15 mouse cellular contexts compared by ENCODE assay signal in the genomic region with DNA sequence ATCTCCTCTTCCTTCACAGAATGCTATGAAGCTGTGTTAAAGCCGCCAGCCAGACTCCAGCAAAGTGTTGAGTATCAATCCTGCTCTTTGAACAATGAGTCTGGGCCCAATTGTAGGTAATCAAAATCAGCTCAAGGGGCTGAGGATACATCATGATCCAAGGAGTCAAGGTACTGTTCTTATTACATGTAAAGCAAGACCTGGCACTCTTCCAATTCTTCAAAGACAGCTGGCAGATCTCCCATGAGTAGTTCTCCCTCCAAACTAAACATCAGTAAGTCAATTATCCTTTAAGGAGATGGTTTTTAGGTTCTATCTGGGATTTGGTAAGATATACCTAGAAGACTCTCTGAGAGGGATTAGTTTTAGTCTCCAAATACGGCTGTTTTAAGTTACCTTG.
"Had no signal": no experiment of that assay in that cellular context is flagged by ENCODE, and none has a peak within 500 bp of the region (broad histone marks: within the 10 kb centered on the region; RNA-seq: fewer than 3 reads in every experiment).

No protein-coding gene starts in this region.

- H3K27ac ChIP-seq: liver, embryonic 15.5 days; macrophage; midbrain, embryonic 13.5 days; midbrain, embryonic 15.5 days; neural tube, embryonic 12.5 days; stomach, embryonic 15.5 days; stomach, postnatal 0 days had no signal

- H3K36me3 ChIP-seq: liver, embryonic 15.5 days; midbrain, embryonic 13.5 days; midbrain, embryonic 15.5 days; neural tube, embryonic 12.5 days; stomach, embryonic 15.5 days had no signal

- H3K9me3 ChIP-seq: liver, embryonic 15.5 days; megakaryocyte, embryonic 14.5 days; midbrain, embryonic 13.5 days; midbrain, embryonic 15.5 days; neural tube, embryonic 12.5 days; stomach, embryonic 15.5 days had no signal

- H3K4me3 ChIP-seq: liver, embryonic 15.5 days; megakaryocyte, embryonic 14.5 days; midbrain, embryonic 13.5 days; midbrain, embryonic 15.5 days; neural tube, embryonic 12.5 days; stomach, embryonic 15.5 days had no signal

- DNase-seq: liver, postnatal 0 days; lung, adult 2 months; lung, postnatal 10 days; right cerebral cortex, postnatal 14 days; thymus, adult 2 months; thymus, postnatal 25 days; thymus, postnatal 4 days had no signal

- H3K4me2 ChIP-seq: liver, embryonic 15.5 days; midbrain, embryonic 13.5 days; midbrain, embryonic 15.5 days; neural tube, embryonic 12.5 days; stomach, embryonic 15.5 days had no signal

- H3K27me3 ChIP-seq: liver, embryonic 15.5 days; megakaryocyte, embryonic 14.5 days; midbrain, embryonic 13.5 days; midbrain, embryonic 15.5 days; neural tube, embryonic 12.5 days; stomach, embryonic 15.5 days had no signal

- H3K9ac ChIP-seq: liver, embryonic 15.5 days; liver, postnatal 0 days; midbrain, embryonic 13.5 days; midbrain, embryonic 15.5 days; neural tube, embryonic 12.5 days; stomach, embryonic 15.5 days had no signal

- H3K4me1 ChIP-seq: liver, embryonic 15.5 days; midbrain, embryonic 13.5 days; midbrain, embryonic 15.5 days; neural tube, embryonic 12.5 days; stomach, embryonic 15.5 days had no signal

- ATAC-seq: liver, postnatal 0 days; midbrain, embryonic 13.5 days; midbrain, embryonic 15.5 days had no signal
